Mouse (Mus musculus) C2C12 (cell line): ENCODE measurements around the gene Uqcr10. TPM values are rescaled to one million over a fixed set of nuclear protein-coding genes. Genes with fewer than 3 reads are reported as not detected.

Source experiments
- H3K27me3 ChIP-seq: one replicate; pipeline ENCODE4 v1.6.1; 2011; ENCODE audit not compliant: control insufficient read depth, insufficient read depth, insufficient read length
- H3K36me3 ChIP-seq: one replicate; pipeline ENCODE4 v1.6.1; 2011; ENCODE audit not compliant: control insufficient read depth, insufficient read depth
- H3K4me3 ChIP-seq: one replicate; pipeline ENCODE4 v1.5.1; 2011; ENCODE audit warnings: mild to moderate bottlenecking, control low read depth; ENCODE audit not compliant: poor library complexity, insufficient read depth, severe bottlenecking
- H3K79me2 ChIP-seq: one replicate; pipeline ENCODE4 v1.6.1; 2011; ENCODE audit not compliant: control insufficient read depth, insufficient read depth
- H3K79me3 ChIP-seq: one replicate; pipeline ENCODE4 v1.6.1; 2011; ENCODE audit warnings: low read depth, control low read depth
- H3ac ChIP-seq: one replicate; pipeline ENCODE3; 2011; ENCODE audit warnings: low read depth; ENCODE audit not compliant: control insufficient read depth, insufficient read length
- CEBPB ChIP-seq: IDR thresholded peaks from one replicate; pipeline ENCODE4 v1.6.1; 2011; ENCODE audit warnings: low read depth, mild to moderate bottlenecking, control low read depth, moderate library complexity
- CTCF ChIP-seq: IDR thresholded peaks from one replicate; pipeline ENCODE4 v1.5.1; 2011; ENCODE audit not compliant: control insufficient read depth, insufficient read depth, insufficient read length
- FOSL1 ChIP-seq: IDR thresholded peaks from one replicate; pipeline ENCODE4 v1.8.0; 2011; ENCODE audit warnings: mild to moderate bottlenecking, low read length; ENCODE audit not compliant: poor library complexity, insufficient read depth, severe bottlenecking
- MAX ChIP-seq: IDR thresholded peaks from one replicate; pipeline ENCODE4 v1.6.1; 2011; ENCODE audit warnings: mild to moderate bottlenecking, control low read depth
- MYOD1 ChIP-seq: IDR thresholded peaks from one replicate; pipeline ENCODE4 v1.6.1; 2011; ENCODE audit warnings: low read depth; ENCODE audit not compliant: control insufficient read depth, insufficient read length
- MYOG ChIP-seq: IDR thresholded peaks from one replicate; pipeline ENCODE4 v1.6.1; 2011; ENCODE audit not compliant: control insufficient read depth, insufficient read length; ENCODE audit errors: extremely low read depth
- USF1 ChIP-seq: IDR thresholded peaks from one replicate; pipeline ENCODE4 v1.6.1; 2011; ENCODE audit warnings: low read depth, mild to moderate bottlenecking, control low read depth, moderate library complexity
- polyA plus RNA-seq: library from polyadenylated mRNA; unstranded; fragments of >200 nt; fragmentation: generic; extraction: Trizol; gene quantifications from one replicate; pipeline ENCODE4 v1.2.1, GENCODE M21; 2012; ENCODE audit warnings: missing spikeins

Gene Uqcr10
- polyA plus RNA-seq, 1 experiment: 905 TPM

GRCm38 (mm10) chr11:4674593-4674992 is 29.5 kb downstream of the Uqcr10 start:
- TF ChIP-seq FOSL1: no peak
- H3K79me2 ChIP-seq: no peaks in the 10 kb centered on the region
- no peak overlapping the region for H3ac ChIP-seq
- H3K36me3 ChIP-seq: peaks cover 38% of the 10 kb centered on the region
- H3K4me3 ChIP-seq: no peak overlapping the region
- no peaks in the 10 kb centered on the region for H3K27me3 ChIP-seq
- H3K79me3 ChIP-seq: no peaks in the 10 kb centered on the region

DNA sequence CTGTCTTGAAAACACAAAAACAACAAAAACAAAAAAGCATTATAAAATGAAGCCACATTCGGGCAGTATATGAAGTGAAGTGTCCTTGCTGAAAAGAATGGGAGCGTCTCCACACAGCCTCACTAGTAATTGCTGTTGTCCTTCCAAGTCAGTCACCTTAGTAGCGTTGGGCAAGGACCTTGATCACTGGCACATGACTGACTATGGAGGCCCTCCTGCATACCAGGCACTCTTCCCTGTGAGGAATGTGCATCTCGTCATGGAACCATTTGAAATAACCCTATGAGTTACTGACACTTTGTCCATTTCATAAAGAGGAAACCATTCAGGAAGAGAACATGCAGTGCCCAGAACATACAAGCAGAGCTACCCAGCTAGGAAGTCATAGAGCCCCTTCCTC is 32.4 kb downstream of the Uqcr10 start:
- Histone ChIP-seq H3K79me2 (no peaks in the 10 kb centered on the region), H3K4me3 (no peak overlapping the region), H3ac (no peak overlapping the region), H3K79me3 (no peaks in the 10 kb centered on the region), H3K27me3 (no peaks in the 10 kb centered on the region), H3K36me3 (peaks cover 45% of the 10 kb centered on the region)
- TF ChIP-seq MAX (no peak), MYOD1 (no peak), USF1 (no peak), CEBPB (no peak), MYOG (no peak), FOSL1 (no peak), CTCF (no peak)

DNA sequence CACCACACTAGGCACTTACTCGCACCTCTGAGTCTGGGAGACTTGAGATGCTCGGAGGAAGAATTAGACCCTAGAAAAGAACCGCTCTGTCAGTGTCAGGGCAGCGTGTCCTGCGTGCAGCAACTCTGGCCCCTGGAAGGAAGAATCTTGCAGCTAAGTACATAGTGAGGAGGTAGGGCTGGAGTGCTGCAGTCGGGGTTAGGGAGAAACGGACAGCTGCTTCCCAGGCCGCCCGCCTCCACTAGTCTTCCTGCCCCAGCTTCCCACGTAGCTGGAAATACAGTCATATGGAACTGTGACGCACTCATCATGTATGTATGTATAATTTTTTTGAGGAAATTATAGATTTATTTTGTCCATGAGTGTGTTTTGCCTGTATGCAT is 41.7 kb downstream of the Uqcr10 start:
- H3K27me3 ChIP-seq: no peaks in the 10 kb centered on the region
- no peaks in the 10 kb centered on the region for H3K79me3 ChIP-seq
- H3K36me3 ChIP-seq: peaks cover 32% of the 10 kb centered on the region

GRCm38 (mm10) chr11:4661871-4662495 is 42.2 kb downstream of the Uqcr10 start:
- Histone ChIP-seq H3K27me3 (no peaks in the 10 kb centered on the region), H3K4me3 (no peak overlapping the region), H3ac (no peak overlapping the region), H3K79me2 (no peaks in the 10 kb centered on the region), H3K36me3 (peaks cover 36% of the 10 kb centered on the region), H3K79me3 (no peaks in the 10 kb centered on the region)
- TF ChIP-seq MAX: no peak
- TF ChIP-seq FOSL1: no peak
- TF ChIP-seq MYOG: no peak
- no peak for TF ChIP-seq CEBPB
- no peak for TF ChIP-seq CTCF
- no peak for TF ChIP-seq USF1
- TF ChIP-seq MYOD1: no peak

More for the DNA sequence above, 41.7 kb downstream of the Uqcr10 start:
- TF ChIP-seq MAX (no peak), CTCF (no peak), USF1 (no peak), FOSL1 (no peak), CEBPB (no peak), MYOG (no peak), MYOD1 (no peak)
- no peak overlapping the region for H3ac ChIP-seq
- H3K4me3 ChIP-seq: no peak overlapping the region
- no peaks in the 10 kb centered on the region for H3K79me2 ChIP-seq

- no peaks in the 10 kb centered on the region for H3K79me2 ChIP-seq
- peaks cover 36% of the 10 kb centered on the region for H3K36me3 ChIP-seq
- H3K4me3 ChIP-seq: no peak overlapping the region
- H3ac ChIP-seq: no peak overlapping the region
- H3K79me3 ChIP-seq: no peaks in the 10 kb centered on the region
- no peaks in the 10 kb centered on the region for H3K27me3 ChIP-seq
- TF ChIP-seq CTCF (no peak), MYOD1 (no peak), CEBPB (peak; percentile 66), USF1 (no peak), FOSL1 (peak; percentile 71), MAX (no peak), MYOG (no peak)
Observed at GRCm38 (mm10) chr11:4661324-4661723, 42.8 kb downstream of the Uqcr10 start.

DNA sequence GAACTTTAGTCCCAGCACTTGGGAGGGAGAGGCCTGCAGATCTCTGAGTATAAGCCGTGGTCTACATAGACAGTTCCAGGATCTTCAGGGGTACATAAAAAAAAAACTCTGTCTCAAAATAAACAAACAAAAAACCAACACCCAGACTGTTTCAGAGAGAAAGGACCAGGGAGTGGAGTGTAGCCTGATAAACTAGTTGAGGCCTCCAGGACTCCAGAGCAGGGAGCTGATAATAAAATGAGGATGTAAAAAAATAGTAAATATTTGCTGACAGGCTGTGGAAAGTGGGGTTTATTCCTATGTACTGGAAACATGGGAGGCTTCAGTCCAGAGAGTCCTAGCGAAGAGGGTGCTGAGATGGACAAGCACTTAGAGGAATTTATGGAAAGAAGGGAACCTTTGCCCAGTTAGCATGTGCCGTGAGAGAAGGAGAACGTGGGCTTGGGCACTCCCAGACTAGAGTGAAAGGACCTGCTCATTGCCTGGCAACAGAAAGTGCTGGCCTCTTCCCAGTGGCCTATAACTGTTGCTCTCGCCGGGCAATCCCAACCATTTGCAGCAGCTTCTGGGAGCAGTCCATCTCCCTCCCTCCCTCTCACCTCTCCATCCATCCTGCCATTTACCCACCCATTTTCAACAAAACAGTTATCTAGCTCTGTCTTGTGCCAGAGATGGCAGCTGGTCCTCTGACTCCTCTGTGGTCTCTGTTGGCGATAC is 43.7 kb downstream of the Uqcr10 start:
- Histone ChIP-seq H3K36me3 (peaks cover 38% of the 10 kb centered on the region), H3K27me3 (no peaks in the 10 kb centered on the region), H3K4me3 (no peak overlapping the region), H3K79me2 (no peaks in the 10 kb centered on the region), H3K79me3 (no peaks in the 10 kb centered on the region), H3ac (no peak overlapping the region)
- TF ChIP-seq FOSL1 (no peak), MYOD1 (peak; percentile 9), CTCF (no peak)
